Mouse (Mus musculus) lung, embryonic 14.5 days (tissue): ENCODE measurements around the gene Lrfn2. TPM values are rescaled to one million over a fixed set of nuclear protein-coding genes. Genes with fewer than 3 reads are reported as not detected.

ENCODE experiments used
- ATAC-seq: fragments of 200-750 bp; cut with Nextera tagmentation; 2 replicates; pipeline ENCODE4 v1.8.0; 2017; ENCODE audit warnings: mild to moderate bottlenecking, moderate TSS enrichment, moderate library complexity; ENCODE audit not compliant: insufficient read depth
- DNase-seq: peaks from one replicate; pipeline ENCODE4 v3.0.0-alpha.2; 2015
- H3K27ac ChIP-seq: fragments of 300-500 bp; sonication (generic); 2 replicates; pipeline ENCODE4 v1.5.1; 2014; ENCODE audit warnings: low read depth, mild to moderate bottlenecking, moderate library complexity
- H3K27me3 ChIP-seq: fragments of 300-500 bp; sonication (generic); 2 replicates; pipeline ENCODE4 v1.6.1; 2014; ENCODE audit warnings: low read length, control low read depth; ENCODE audit not compliant: insufficient read depth
- H3K36me3 ChIP-seq: fragments of 300-500 bp; sonication (generic); 2 replicates; pipeline ENCODE4 v1.6.1; 2014; ENCODE audit warnings: control low read depth; ENCODE audit not compliant: insufficient read depth
- H3K4me1 ChIP-seq: fragments of 300-500 bp; sonication (generic); 2 replicates; pipeline ENCODE4 v1.6.1; 2014; ENCODE audit warnings: antibody characterized with exemption, control low read depth; ENCODE audit not compliant: insufficient read depth
- H3K4me2 ChIP-seq: fragments of 300-500 bp; sonication (generic); 2 replicates; pipeline ENCODE4 v1.6.1; 2014; ENCODE audit warnings: mild to moderate bottlenecking
- H3K4me3 ChIP-seq: fragments of 300-500 bp; sonication (generic); 2 replicates; pipeline ENCODE4 v1.5.1; 2014; ENCODE audit warnings: low read depth, low read length
- H3K9ac ChIP-seq: fragments of 300-500 bp; sonication (generic); 2 replicates; pipeline ENCODE4 v1.6.1; 2014
- H3K9me3 ChIP-seq: fragments of 300-500 bp; sonication (generic); 2 replicates; pipeline ENCODE4 v1.6.1; 2016; ENCODE audit warnings: low read depth, low read length, control low read depth
- CTCF ChIP-seq: IDR thresholded peaks from 2 replicates; pipeline ENCODE4 v1.5.1; 2016; ENCODE audit warnings: antibody characterized with exemption, low read depth
- WGBS: fragments of 180-500 bp; shearing (Covaris S2); extraction: QIAGEN DNeasy Blood & Tissue Kit; methylation state at CpG from one replicate; pipeline ENCODE4 v1.1.7; 2014; 5-methylcytosine and 5-hydroxymethylcytosine counted together
- microRNA-seq: library from miRNA; unstranded; fragments of <30 nt; microRNA quantifications from one replicate; pipeline ENCODE4, GENCODE M21; 2016; ENCODE audit warnings: borderline number of aligned reads
- polyA plus RNA-seq: library from polyadenylated mRNA; unstranded; fragments of >200 nt; fragmentation: Nextera tagmentation; extraction: Ambion mirVana; gene quantifications from 2 replicates; pipeline ENCODE4 v1.2.1, GENCODE M21; 2014

The Lrfn2 gene
- polyA plus RNA-seq, 1 experiment from 2014 or later, result 0.39 TPM

- Histone ChIP-seq H3K27ac (no peak overlapping the region), H3K9me3 (no peaks in the 10 kb centered on the region), H3K4me1 (no peaks in the 10 kb centered on the region), H3K4me3 (no peak overlapping the region), H3K27me3 (no peaks in the 10 kb centered on the region), H3K9ac (no peak overlapping the region), H3K4me2 (no peak overlapping the region), H3K36me3 (no peaks in the 10 kb centered on the region)
- ATAC-seq, result no peak
- peak; percentile 48 for DNase-seq
- 38% methylated on average over 3 of the region's 3 CpGs for WGBS
- no peak for TF ChIP-seq CTCF
Observed at GRCm38 (mm10) chr17:49124642-49125041, 192.5 kb downstream of the Lrfn2 start.

Small RNAs within 50 kb of the gene (microRNA-seq; reads per million reads assigned to microRNA genes)
- gene Gm44304, result not detected
